Mouse (Mus musculus): ENCODE measurements at regions not wholly inside any gene's neighbourhood (a gene's known extent, or its start where the extent isn't known, plus 50 kb on each side); places are given as distances from the start of the nearest gene placed in this dataset.
A peak's percentile ranks its signal among the peaks of the same experiment; 100 is the strongest.

DNA sequence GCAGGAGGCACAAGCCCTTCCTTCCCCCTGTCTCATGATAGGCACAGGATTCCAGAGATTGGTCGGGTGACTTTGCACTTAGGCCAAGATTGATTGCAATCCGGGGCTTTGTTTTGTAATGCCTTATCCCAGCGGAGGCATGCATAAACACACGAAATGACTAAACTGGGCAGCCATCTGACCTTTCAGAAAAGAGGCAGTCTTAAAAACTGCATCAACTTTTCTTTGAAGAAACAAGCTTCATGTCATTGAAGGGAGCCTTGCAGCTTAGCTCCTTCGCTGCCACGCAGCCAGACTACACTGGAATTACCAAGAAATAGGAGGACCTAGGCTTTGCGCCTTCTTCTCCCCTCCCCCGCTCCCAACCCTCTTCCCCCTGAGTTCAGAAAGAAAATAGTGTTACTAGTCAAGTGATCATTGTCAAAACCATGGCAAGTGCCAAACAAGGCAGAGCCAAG, 67.7 kb upstream of the BC052040 start:
- no peak overlapping the region for H3K4me3 ChIP-seq
- H3K4me1 ChIP-seq (ENCODE audit: control insufficient read depth, insufficient read depth, low read length): no peaks in the 10 kb centered on the region
- no peaks in the 10 kb centered on the region for H3K36me3 ChIP-seq (ENCODE audit: control insufficient read depth, insufficient read depth, low read length)
- TF ChIP-seq EP300 (IDR thresholded peaks at IDR 0.05; ENCODE audit: insufficient read depth, low read depth, low read length) (no peak), POLR2A (IDR thresholded peaks at IDR 0.05; ENCODE audit: insufficient read depth, low read depth, low read length) (no peak), CTCF (IDR thresholded peaks at IDR 0.05) (no peak)
- no peak overlapping the region for H3K9ac ChIP-seq (ENCODE audit: low read depth, low read length)
- DNase-seq: peak in 1 of 2 experiments; percentile 4
- 43% methylated on average over 8 of the region's 8 CpGs for WGBS
- no peak overlapping the region for H3K27ac ChIP-seq
- H3K79me2 ChIP-seq (replicated peaks; ENCODE audit: control insufficient read depth, insufficient read depth, low read length): no peaks in the 10 kb centered on the region
- H3K27me3 ChIP-seq (ENCODE audit: control insufficient read depth, insufficient read depth, low read length): no peaks in the 10 kb centered on the region
- intact Hi-C loops (cut with DNase I): loop anchor here (2.0 to 10.0 kb wide), 2 partner anchors 561 to 591 kb away; no protein-coding TSS in a partner anchor

DNA sequence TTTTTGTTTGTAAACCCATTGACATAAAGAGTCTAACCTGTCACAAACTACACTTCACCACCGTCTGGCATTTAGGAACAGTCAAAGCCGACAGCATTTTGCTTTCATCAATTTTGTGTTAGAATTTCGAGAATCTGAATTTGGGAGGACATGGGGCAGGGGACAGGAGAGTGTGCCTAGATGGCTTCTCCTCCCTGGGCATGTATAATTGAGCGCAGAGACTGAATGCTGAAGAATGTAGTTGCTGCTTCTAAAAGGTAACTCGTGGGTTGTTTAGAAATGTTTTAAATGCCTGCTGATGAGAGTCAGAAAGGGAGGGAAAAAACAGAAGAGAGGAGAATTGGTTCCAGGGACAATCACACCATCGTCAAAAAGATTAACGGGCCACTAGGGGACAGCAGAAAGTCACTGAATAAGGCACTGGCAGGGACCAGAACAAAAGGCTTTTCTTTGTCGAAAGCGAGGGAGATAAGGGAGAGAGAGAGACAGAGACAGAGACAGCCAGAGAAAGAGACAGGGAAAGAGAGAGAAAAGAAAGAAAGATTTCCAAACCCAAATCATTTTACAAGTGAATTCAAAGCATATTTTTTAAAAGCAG, 66.6 kb upstream of the BC052040 start:
- DNase-seq: no peak
- H3K4me1 ChIP-seq (ENCODE audit: control insufficient read depth, insufficient read depth, low read length): no peaks in the 10 kb centered on the region
- H3K79me2 ChIP-seq (replicated peaks; ENCODE audit: control insufficient read depth, insufficient read depth, low read length): no peaks in the 10 kb centered on the region
- TF ChIP-seq CTCF (IDR thresholded peaks at IDR 0.05) (peak; percentile 71), EP300 (IDR thresholded peaks at IDR 0.05; ENCODE audit: insufficient read depth, low read depth, low read length) (no peak)
- whole genome bisulfite sequencing: 23% methylated on average over 9 of the region's 9 CpGs
- H3K27ac ChIP-seq: no peak overlapping the region
- no peak overlapping the region for H3K9ac ChIP-seq (ENCODE audit: low read depth, low read length)
- no peaks in the 10 kb centered on the region for H3K36me3 ChIP-seq (ENCODE audit: control insufficient read depth, insufficient read depth, low read length)
- H3K4me3 ChIP-seq: no peak overlapping the region
- intact Hi-C loops (cut with DNase I): loop anchor here (2.0 to 10.0 kb wide), 3 partner anchors 342 to 590 kb away; no protein-coding TSS in a partner anchor
- H3K27me3 ChIP-seq (ENCODE audit: control insufficient read depth, insufficient read depth, low read length): no peaks in the 10 kb centered on the region

DNA sequence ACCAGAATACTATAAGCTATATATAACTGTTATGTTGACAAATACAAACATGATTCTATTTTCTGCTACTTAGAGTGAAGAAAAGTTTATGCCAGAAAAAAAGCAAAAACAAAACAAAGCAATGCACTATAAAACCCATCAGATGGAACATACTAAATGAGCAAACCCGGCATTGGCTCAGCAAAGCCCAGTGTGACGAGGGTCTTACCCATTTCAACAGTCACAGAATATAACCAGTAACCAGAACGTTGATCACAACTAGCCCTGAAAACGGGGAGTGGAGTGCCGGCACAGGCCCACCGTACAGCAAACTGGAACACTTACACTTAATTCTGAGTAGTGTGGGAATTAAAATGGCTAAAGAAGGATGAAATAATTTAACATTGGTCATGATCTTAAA, 66.0 kb upstream of the BC052040 start:
- 82% methylated on average over 6 of the region's 6 CpGs for WGBS

DNA sequence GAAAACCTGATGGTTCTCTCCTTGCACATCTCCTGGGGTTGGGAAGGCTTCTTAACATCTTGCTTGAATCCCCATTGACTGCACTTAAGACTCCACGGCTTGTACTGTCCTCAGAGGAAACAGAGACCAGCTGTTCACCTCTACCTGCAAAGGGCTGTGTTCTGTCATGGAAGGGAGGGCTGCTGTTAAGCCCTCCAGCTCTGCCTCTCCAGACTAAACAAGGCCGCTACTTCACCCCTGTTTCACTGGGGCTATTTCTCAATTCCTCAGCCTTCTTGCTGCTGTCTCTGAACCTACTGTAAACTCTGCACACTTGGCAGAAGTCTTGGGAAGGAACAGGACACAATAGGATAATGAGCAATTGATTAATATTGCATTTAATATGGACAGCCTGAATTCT, 64.7 kb upstream of the BC052040 start:
- H3K79me2 ChIP-seq (replicated peaks; ENCODE audit: control insufficient read depth, insufficient read depth, low read length): no peaks in the 10 kb centered on the region
- no peak overlapping the region for H3K27ac ChIP-seq
- no peaks in the 10 kb centered on the region for H3K36me3 ChIP-seq (ENCODE audit: control insufficient read depth, insufficient read depth, low read length)
- intact Hi-C loops (cut with DNase I): loop anchor here (5.0 to 10.0 kb wide), 2 partner anchors 340 to 558 kb away; no protein-coding TSS in a partner anchor
- no peak for TF ChIP-seq CTCF (IDR thresholded peaks at IDR 0.05)
- TF ChIP-seq POLR2A (IDR thresholded peaks at IDR 0.05; ENCODE audit: insufficient read depth, low read depth, low read length): no peak
- no peak for TF ChIP-seq EP300 (IDR thresholded peaks at IDR 0.05; ENCODE audit: insufficient read depth, low read depth, low read length)
- H3K4me3 ChIP-seq: no peak overlapping the region
- H3K9ac ChIP-seq (ENCODE audit: low read depth, low read length): no peak overlapping the region
- WGBS: 65% methylated on average over 2 of the region's 2 CpGs
- no peaks in the 10 kb centered on the region for H3K27me3 ChIP-seq (ENCODE audit: control insufficient read depth, insufficient read depth, low read length)
- no peak for DNase-seq
- H3K4me1 ChIP-seq (ENCODE audit: control insufficient read depth, insufficient read depth, low read length): no peaks in the 10 kb centered on the region

More for the DNA sequence above, 66.0 kb upstream of the BC052040 start:
- Histone ChIP-seq H3K4me1 (ENCODE audit: control insufficient read depth, insufficient read depth, low read length) (no peaks in the 10 kb centered on the region), H3K36me3 (ENCODE audit: control insufficient read depth, insufficient read depth, low read length) (no peaks in the 10 kb centered on the region), H3K9ac (ENCODE audit: low read depth, low read length) (no peak overlapping the region), H3K4me3 (no peak overlapping the region), H3K27me3 (ENCODE audit: control insufficient read depth, insufficient read depth, low read length) (no peaks in the 10 kb centered on the region), H3K79me2 (replicated peaks; ENCODE audit: control insufficient read depth, insufficient read depth, low read length) (no peaks in the 10 kb centered on the region), H3K27ac (no peak overlapping the region)
- TF ChIP-seq EP300 (IDR thresholded peaks at IDR 0.05; ENCODE audit: insufficient read depth, low read depth, low read length) (no peak), CTCF (IDR thresholded peaks at IDR 0.05) (no peak), POLR2A (IDR thresholded peaks at IDR 0.05; ENCODE audit: insufficient read depth, low read depth, low read length) (no peak)
- intact Hi-C loops (cut with DNase I): loop anchor here (2.0 to 10.0 kb wide), 3 partner anchors 342 to 589 kb away; no protein-coding TSS in a partner anchor
- DNase-seq: no peak

DNA sequence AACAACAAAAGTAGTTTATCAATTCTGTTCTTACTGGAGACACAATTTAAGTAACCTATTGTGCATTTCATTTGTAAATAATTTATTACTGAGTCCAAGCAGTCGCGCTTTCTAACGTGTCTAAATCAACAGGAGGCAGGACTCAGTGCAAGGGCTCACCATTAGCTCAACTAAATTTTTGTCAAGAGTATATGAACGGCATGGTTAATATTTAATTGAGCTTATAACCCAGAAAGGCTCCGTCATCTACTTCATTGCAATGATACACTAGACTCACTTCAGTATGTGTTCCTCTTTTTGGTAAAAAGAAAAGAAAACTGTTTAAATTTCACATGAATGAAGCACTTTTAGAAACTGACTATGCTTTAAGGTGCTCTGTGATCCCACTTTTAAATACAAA, 61.5 kb upstream of the BC052040 start:
- no peak overlapping the region for H3K9ac ChIP-seq (ENCODE audit: low read depth, low read length)
- WGBS: 92% methylated on average over 5 of the region's 5 CpGs
- no peaks in the 10 kb centered on the region for H3K27me3 ChIP-seq (ENCODE audit: control insufficient read depth, insufficient read depth, low read length)
- H3K79me2 ChIP-seq (replicated peaks; ENCODE audit: control insufficient read depth, insufficient read depth, low read length): no peaks in the 10 kb centered on the region
- no peak overlapping the region for H3K4me3 ChIP-seq
- TF ChIP-seq POLR2A (IDR thresholded peaks at IDR 0.05; ENCODE audit: insufficient read depth, low read depth, low read length) (no peak), EP300 (IDR thresholded peaks at IDR 0.05; ENCODE audit: insufficient read depth, low read depth, low read length) (no peak), CTCF (IDR thresholded peaks at IDR 0.05) (no peak)
- no peak overlapping the region for H3K27ac ChIP-seq
- DNase-seq: no peak
- H3K4me1 ChIP-seq (ENCODE audit: control insufficient read depth, insufficient read depth, low read length): no peaks in the 10 kb centered on the region
- intact Hi-C loops (cut with DNase I): loop anchor here (5.0 to 10.0 kb wide), 2 partner anchors 337 to 555 kb away; no protein-coding TSS in a partner anchor
- no peaks in the 10 kb centered on the region for H3K36me3 ChIP-seq (ENCODE audit: control insufficient read depth, insufficient read depth, low read length)

DNA sequence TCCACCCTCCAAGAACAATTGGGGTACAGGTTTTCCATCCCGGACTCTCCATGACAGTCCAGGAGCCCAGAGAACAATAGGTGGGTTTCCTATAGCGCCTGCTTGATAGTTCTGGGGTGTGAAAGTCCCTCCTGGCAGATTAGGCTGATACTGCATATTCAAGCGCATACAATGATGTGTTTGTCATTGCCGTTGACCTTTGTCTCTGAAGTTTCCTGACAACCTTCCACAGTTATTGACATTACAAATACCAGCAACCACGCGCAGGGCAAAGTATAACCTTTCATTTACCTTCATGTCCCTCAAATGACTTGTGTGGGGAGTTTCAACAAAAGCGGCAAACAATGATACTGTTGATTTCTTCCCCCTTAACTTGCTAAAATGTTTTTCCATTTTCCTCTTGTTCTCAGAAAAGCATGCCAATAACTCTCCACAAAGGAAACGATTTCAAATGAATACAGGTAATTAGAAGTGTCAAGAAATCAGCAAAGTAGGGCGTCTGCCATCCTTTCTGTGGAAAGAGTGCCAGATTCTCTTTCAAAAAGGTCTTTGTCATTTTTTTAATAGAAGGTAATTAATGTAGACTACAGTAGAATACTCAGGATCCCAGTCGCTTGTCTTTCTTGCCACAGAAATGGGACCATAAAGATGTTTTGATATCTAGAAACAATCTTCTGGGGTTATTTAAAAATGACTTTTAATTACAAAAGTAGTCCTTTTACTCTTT, 60.9 kb upstream of the BC052040 start:
- no peak for TF ChIP-seq POLR2A (IDR thresholded peaks at IDR 0.05; ENCODE audit: insufficient read depth, low read depth, low read length)
- no peak for TF ChIP-seq EP300 (IDR thresholded peaks at IDR 0.05; ENCODE audit: insufficient read depth, low read depth, low read length)
- no peak for TF ChIP-seq CTCF (IDR thresholded peaks at IDR 0.05)
- Histone ChIP-seq H3K36me3 (ENCODE audit: control insufficient read depth, insufficient read depth, low read length) (no peaks in the 10 kb centered on the region), H3K4me3 (no peak overlapping the region), H3K27ac (no peak overlapping the region), H3K27me3 (ENCODE audit: control insufficient read depth, insufficient read depth, low read length) (no peaks in the 10 kb centered on the region), H3K79me2 (replicated peaks; ENCODE audit: control insufficient read depth, insufficient read depth, low read length) (no peaks in the 10 kb centered on the region), H3K4me1 (ENCODE audit: control insufficient read depth, insufficient read depth, low read length) (no peaks in the 10 kb centered on the region), H3K9ac (ENCODE audit: low read depth, low read length) (no peak overlapping the region)
- DNase-seq: no peak
- WGBS: 50% methylated on average over 10 of the region's 10 CpGs
- intact Hi-C loops (cut with DNase I): no loop called here

All from heart, adult 2 months (tissue).